Mouse (Mus musculus): ENCODE measurements around the gene Bach1. TPM values are rescaled to one million over a fixed set of nuclear protein-coding genes. Genes with fewer than 3 reads are reported as not detected.

The Bach1 gene
- polyA plus RNA-seq, 1 experiment from 2014 or later: 22.4 TPM

DNA sequence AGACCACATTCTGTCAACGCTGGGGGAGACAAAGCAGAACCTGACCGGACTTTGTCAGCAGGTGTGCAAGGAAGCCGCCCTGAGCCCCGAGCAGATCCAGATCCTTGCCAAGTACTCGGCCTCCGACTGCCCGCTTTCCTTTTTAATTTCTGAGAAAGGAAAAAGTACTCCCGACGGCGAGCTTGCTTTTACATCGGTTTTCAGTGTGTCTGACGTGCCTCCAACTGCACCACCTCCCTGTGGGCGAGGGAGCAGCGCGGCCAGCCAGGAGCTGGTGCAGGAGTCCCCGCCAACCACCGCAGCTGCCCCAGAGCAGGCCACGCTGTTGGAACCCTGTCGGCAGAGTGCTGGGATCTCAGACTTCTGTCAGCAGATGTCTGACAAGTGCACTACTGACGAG, 30.7 kb downstream of the Bach1 start:
- peaks cover 29% of the 10 kb centered on the region for H3K36me3 ChIP-seq (ENCODE audit: control insufficient read depth, insufficient read depth, low read length)
- ATAC-seq (ENCODE audit: low read depth): no peak
- no peaks in the 10 kb centered on the region for H3K9me3 ChIP-seq (ENCODE audit: control insufficient read depth, low read length)
- H3K9ac ChIP-seq (replicated peaks; ENCODE audit: low read depth, low read length): no peak overlapping the region
- 96% methylated on average over 20 of the region's 20 CpGs for WGBS
- no peaks in the 10 kb centered on the region for H3K27me3 ChIP-seq (ENCODE audit: control insufficient read depth, insufficient read depth, low read length)
- H3K4me3 ChIP-seq (ENCODE audit: low read depth, low read length): no peak overlapping the region
- H3K4me1 ChIP-seq (ENCODE audit: control insufficient read depth, insufficient read depth, low read length): 0 out of 2 replicates have a peak, but pooled peaks cover 3% of the 10 kb centered on the region
- no peak overlapping the region for H3K27ac ChIP-seq (ENCODE audit: low read depth, low read length)
- no peak overlapping the region for H3K4me2 ChIP-seq (ENCODE audit: low read depth, low read length)

DNA sequence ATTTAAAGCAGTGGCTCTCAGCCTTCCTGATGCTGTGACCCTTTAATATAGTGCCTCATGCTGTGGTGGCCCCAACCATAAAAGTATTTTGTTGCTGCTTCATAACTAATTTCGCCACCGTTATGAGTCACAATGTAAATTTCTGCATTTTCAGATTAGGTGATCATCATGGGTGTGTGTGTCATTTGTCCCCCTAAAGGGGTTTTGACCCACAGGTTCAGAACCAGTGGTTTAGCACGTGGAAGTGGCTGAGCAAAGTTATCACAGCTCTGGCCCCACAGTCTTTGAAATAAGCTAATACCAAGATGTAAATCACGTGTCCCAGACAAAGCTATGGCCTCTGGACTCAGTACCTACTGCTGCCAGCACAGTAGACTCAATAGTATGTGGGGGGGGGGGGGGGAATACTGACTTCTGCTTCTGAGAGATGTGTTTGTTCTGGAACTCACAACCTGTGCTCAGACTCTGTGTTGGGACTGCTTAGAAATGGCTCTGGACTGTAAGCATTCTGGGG, 36.2 kb downstream of the Bach1 start:
- ATAC-seq (ENCODE audit: low read depth): no peak
- peaks cover 10% of the 10 kb centered on the region; the same call in 1 of the 2 replicates for H3K36me3 ChIP-seq (ENCODE audit: control insufficient read depth, insufficient read depth, low read length)
- 90% methylated on average over 4 of the region's 4 CpGs for WGBS

DNA sequence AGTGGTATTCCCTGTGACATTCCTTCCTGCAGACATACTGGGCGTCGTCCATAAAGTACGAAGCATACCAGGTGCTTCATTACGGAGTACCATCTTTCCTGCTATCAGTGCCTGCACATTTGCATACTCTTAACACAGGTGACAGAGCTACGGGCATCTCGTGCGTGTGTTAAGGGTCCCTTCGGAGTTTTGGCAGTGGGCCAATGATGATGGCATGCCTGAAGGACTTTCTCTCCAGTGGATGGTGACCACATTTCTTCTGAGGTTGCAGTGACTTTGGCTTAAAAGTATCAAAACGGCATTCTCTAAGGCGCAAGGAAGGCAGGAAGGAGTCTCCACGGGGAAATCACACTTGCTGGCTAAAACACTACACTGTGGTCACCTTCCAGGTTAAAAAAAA, 37.4 kb downstream of the Bach1 start:
- no peak overlapping the region for H3K9ac ChIP-seq (replicated peaks; ENCODE audit: low read depth, low read length)
- no peaks in the 10 kb centered on the region for H3K36me3 ChIP-seq (ENCODE audit: control insufficient read depth, insufficient read depth, low read length)
- no peak for ATAC-seq (ENCODE audit: low read depth)
- H3K27me3 ChIP-seq (ENCODE audit: control insufficient read depth, insufficient read depth, low read length): no peaks in the 10 kb centered on the region
- 86% methylated on average over 11 of the region's 11 CpGs for WGBS
- H3K4me2 ChIP-seq (ENCODE audit: low read depth, low read length): no peak overlapping the region
- H3K9me3 ChIP-seq (ENCODE audit: control insufficient read depth, low read length): no peaks in the 10 kb centered on the region
- no peak overlapping the region for H3K27ac ChIP-seq (ENCODE audit: low read depth, low read length)
- no peak overlapping the region for H3K4me3 ChIP-seq (ENCODE audit: low read depth, low read length)
- no peaks in the 10 kb centered on the region for H3K4me1 ChIP-seq (ENCODE audit: control insufficient read depth, insufficient read depth, low read length)

More for the DNA sequence above, 36.2 kb downstream of the Bach1 start:
- no peak overlapping the region for H3K4me2 ChIP-seq (ENCODE audit: low read depth, low read length)
- no peak overlapping the region for H3K4me3 ChIP-seq (ENCODE audit: low read depth, low read length)
- no peak overlapping the region for H3K9ac ChIP-seq (replicated peaks; ENCODE audit: low read depth, low read length)
- no peaks in the 10 kb centered on the region for H3K27me3 ChIP-seq (ENCODE audit: control insufficient read depth, insufficient read depth, low read length)
- no peaks in the 10 kb centered on the region for H3K4me1 ChIP-seq (ENCODE audit: control insufficient read depth, insufficient read depth, low read length)
- H3K9me3 ChIP-seq (ENCODE audit: control insufficient read depth, low read length): no peaks in the 10 kb centered on the region
- H3K27ac ChIP-seq (ENCODE audit: low read depth, low read length): no peak overlapping the region

- WGBS: 66% methylated on average over 8 of the region's 8 CpGs
- Histone ChIP-seq H3K27ac (ENCODE audit: low read depth, low read length) (no peak overlapping the region), H3K4me3 (ENCODE audit: low read depth, low read length) (no peak overlapping the region), H3K27me3 (ENCODE audit: control insufficient read depth, insufficient read depth, low read length) (no peaks in the 10 kb centered on the region), H3K4me2 (ENCODE audit: low read depth, low read length) (no peak overlapping the region), H3K9me3 (ENCODE audit: control insufficient read depth, low read length) (no peaks in the 10 kb centered on the region), H3K36me3 (ENCODE audit: control insufficient read depth, insufficient read depth, low read length) (no peaks in the 10 kb centered on the region), H3K9ac (replicated peaks; ENCODE audit: low read depth, low read length) (no peak overlapping the region), H3K4me1 (ENCODE audit: control insufficient read depth, insufficient read depth, low read length) (no peaks in the 10 kb centered on the region)
- no peak for ATAC-seq (ENCODE audit: low read depth)
Measured at GRCm38 (mm10) chr16:87737296-87737695, 38.6 kb downstream of the Bach1 start.

DNA sequence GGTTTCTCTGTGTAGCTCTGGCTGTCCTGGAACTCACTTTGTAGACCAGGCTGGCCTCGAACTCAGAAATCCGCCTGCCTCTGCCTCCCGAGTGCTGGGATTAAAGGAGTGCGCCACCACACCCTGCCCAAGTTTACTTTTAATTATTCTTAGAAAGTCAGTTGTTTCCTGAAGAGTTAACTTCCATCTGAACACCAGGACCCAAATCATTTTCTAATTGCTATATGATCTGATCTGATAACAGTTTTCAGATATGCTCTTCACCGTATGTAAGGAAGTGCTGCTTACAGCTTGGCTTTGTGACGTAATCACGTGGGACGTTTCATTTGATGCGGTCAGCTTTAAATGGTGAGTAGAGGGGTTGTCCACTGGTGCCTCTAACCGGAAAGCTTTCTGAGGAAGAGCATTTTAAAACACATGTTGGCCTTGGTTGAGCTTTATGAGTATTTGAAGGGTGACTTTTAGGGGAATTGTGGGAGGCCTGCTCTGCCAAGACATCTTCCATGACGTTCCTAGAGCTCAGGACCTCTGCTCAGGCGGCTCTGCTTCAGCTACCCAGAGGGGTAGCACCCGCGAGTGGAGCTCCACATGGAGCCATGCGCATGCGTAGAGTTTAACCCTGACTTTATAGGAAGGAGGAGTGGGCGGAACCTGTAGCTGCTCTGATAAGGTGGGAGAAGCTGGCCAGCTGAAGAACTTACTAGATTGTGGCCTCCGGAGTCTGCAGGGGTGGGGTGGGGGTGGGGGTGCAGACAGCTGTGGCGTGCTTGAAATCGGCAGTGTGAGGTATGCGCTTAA, 39.3 kb downstream of the Bach1 start:
- Histone ChIP-seq H3K27me3 (ENCODE audit: control insufficient read depth, insufficient read depth, low read length) (no peaks in the 10 kb centered on the region), H3K9ac (replicated peaks; ENCODE audit: low read depth, low read length) (no peak overlapping the region), H3K9me3 (ENCODE audit: control insufficient read depth, low read length) (no peaks in the 10 kb centered on the region), H3K4me3 (ENCODE audit: low read depth, low read length) (no peak overlapping the region), H3K4me2 (ENCODE audit: low read depth, low read length) (no peak overlapping the region), H3K36me3 (ENCODE audit: control insufficient read depth, insufficient read depth, low read length) (no peaks in the 10 kb centered on the region), H3K4me1 (ENCODE audit: control insufficient read depth, insufficient read depth, low read length) (no peaks in the 10 kb centered on the region), H3K27ac (ENCODE audit: low read depth, low read length) (no peak overlapping the region)
- WGBS: 90% methylated on average over 21 of the region's 21 CpGs
- no peak for ATAC-seq (ENCODE audit: low read depth)

GRCm38 (mm10) chr16:87741034-87741715, 42.4 kb downstream of the Bach1 start:
- H3K27me3 ChIP-seq (ENCODE audit: control insufficient read depth, insufficient read depth, low read length): no peaks in the 10 kb centered on the region
- no peaks in the 10 kb centered on the region for H3K36me3 ChIP-seq (ENCODE audit: control insufficient read depth, insufficient read depth, low read length)
- 93% methylated on average over 9 of the region's 9 CpGs for WGBS
- ATAC-seq (ENCODE audit: low read depth): no peak
- H3K9ac ChIP-seq (replicated peaks; ENCODE audit: low read depth, low read length): no peak overlapping the region
- no peaks in the 10 kb centered on the region for H3K9me3 ChIP-seq (ENCODE audit: control insufficient read depth, low read length)
- H3K4me2 ChIP-seq (ENCODE audit: low read depth, low read length): no peak overlapping the region
- H3K27ac ChIP-seq (ENCODE audit: low read depth, low read length): no peak overlapping the region
- H3K4me3 ChIP-seq (ENCODE audit: low read depth, low read length): no peak overlapping the region
- H3K4me1 ChIP-seq (ENCODE audit: control insufficient read depth, insufficient read depth, low read length): no peaks in the 10 kb centered on the region

- 19% methylated on average over 3 of the region's 3 CpGs for WGBS
- H3K9me3 ChIP-seq (ENCODE audit: control insufficient read depth, low read length): no peaks in the 10 kb centered on the region
- no peak for ATAC-seq (ENCODE audit: low read depth)
Measured at GRCm38 (mm10) chr16:87743661-87744060, 44.9 kb downstream of the Bach1 start.

DNA sequence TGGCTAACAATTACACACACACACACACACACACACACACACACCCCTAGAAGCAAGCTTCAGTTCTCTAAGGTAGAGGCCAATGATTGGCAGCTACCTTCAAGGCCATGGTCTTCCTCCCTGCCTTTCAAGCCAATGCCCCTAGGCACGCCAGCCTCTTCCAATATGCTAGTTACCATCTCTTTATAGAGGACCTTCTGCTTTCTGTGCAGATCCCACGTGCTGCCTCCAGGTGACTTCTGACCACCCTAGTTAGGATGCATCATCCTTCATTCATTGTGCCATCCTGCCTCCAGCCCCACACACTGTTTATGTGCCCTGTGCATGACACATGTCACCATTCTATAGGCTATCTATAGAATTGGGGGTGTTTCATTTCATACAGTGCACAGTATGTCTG, 45.6 kb downstream of the Bach1 start:
- 93% methylated on average over 2 of the region's 2 CpGs for WGBS
- no peak overlapping the region for H3K9ac ChIP-seq (replicated peaks; ENCODE audit: low read depth, low read length)
- H3K27me3 ChIP-seq (ENCODE audit: control insufficient read depth, insufficient read depth, low read length): no peaks in the 10 kb centered on the region
- ATAC-seq (ENCODE audit: low read depth): no peak
- no peak overlapping the region for H3K27ac ChIP-seq (ENCODE audit: low read depth, low read length)
- no peaks in the 10 kb centered on the region for H3K4me1 ChIP-seq (ENCODE audit: control insufficient read depth, insufficient read depth, low read length)
- H3K9me3 ChIP-seq (ENCODE audit: control insufficient read depth, low read length): no peaks in the 10 kb centered on the region
- H3K4me2 ChIP-seq (ENCODE audit: low read depth, low read length): no peak overlapping the region
- H3K4me3 ChIP-seq (ENCODE audit: low read depth, low read length): no peak overlapping the region
- no peaks in the 10 kb centered on the region for H3K36me3 ChIP-seq (ENCODE audit: control insufficient read depth, insufficient read depth, low read length)

More at GRCm38 (mm10) chr16:87743661-87744060, 44.9 kb downstream of the Bach1 start:
- Histone ChIP-seq H3K9ac (replicated peaks; ENCODE audit: low read depth, low read length) (no peak overlapping the region), H3K27ac (ENCODE audit: low read depth, low read length) (no peak overlapping the region), H3K4me2 (ENCODE audit: low read depth, low read length) (no peak overlapping the region), H3K27me3 (ENCODE audit: control insufficient read depth, insufficient read depth, low read length) (no peaks in the 10 kb centered on the region), H3K36me3 (ENCODE audit: control insufficient read depth, insufficient read depth, low read length) (no peaks in the 10 kb centered on the region), H3K4me1 (ENCODE audit: control insufficient read depth, insufficient read depth, low read length) (no peaks in the 10 kb centered on the region), H3K4me3 (ENCODE audit: low read depth, low read length) (no peak overlapping the region)

All from neural tube, embryonic 14.5 days (tissue).